Mouse (Mus musculus) liver, embryonic 13.5 days (tissue): Measurements from ENCODE around the gene Gtf3c5. TPM values are rescaled to one million over a fixed set of nuclear protein-coding genes. Genes with fewer than 3 reads are reported as not detected.

ENCODE experiments used
- ATAC-seq: fragments of 200-750 bp; cut with Nextera tagmentation; 2 replicates; pipeline ENCODE4 v1.8.0; 2017; ENCODE audit warnings: low read depth, mild to moderate bottlenecking, moderate number of reproducible peaks, moderate library complexity
- DNase-seq: peaks from one replicate; pipeline ENCODE4 v3.0.0; 2022
- H3K27ac ChIP-seq: fragments of 300-500 bp; sonication (generic); 2 replicates; pipeline ENCODE4 v1.5.1; 2015; ENCODE audit warnings: moderate library complexity, mild to moderate bottlenecking, inconsistent platforms
- H3K27me3 ChIP-seq: fragments of 300-500 bp; sonication (generic); 2 replicates; pipeline ENCODE4 v1.6.1; 2015; ENCODE audit warnings: mild to moderate bottlenecking, inconsistent platforms
- H3K36me3 ChIP-seq: fragments of 300-500 bp; sonication (generic); 2 replicates; pipeline ENCODE4 v1.6.1; 2015; ENCODE audit warnings: mild to moderate bottlenecking, inconsistent platforms
- H3K4me1 ChIP-seq: fragments of 300-500 bp; sonication (generic); replicated peaks from 2 replicates; pipeline ENCODE4 v1.6.1; 2015; ENCODE audit warnings: inconsistent platforms
- H3K4me2 ChIP-seq: fragments of 300-500 bp; sonication (generic); 2 replicates; pipeline ENCODE4 v1.6.1; 2015; ENCODE audit warnings: inconsistent platforms, mild to moderate bottlenecking, moderate library complexity
- H3K4me3 ChIP-seq: fragments of 300-500 bp; sonication (generic); replicated peaks from 2 replicates; pipeline ENCODE4 v1.5.1; 2015; ENCODE audit warnings: mild to moderate bottlenecking, inconsistent platforms
- H3K9ac ChIP-seq: fragments of 300-500 bp; sonication (generic); 2 replicates; pipeline ENCODE4 v1.6.1; 2015; ENCODE audit warnings: mild to moderate bottlenecking, inconsistent platforms
- H3K9me3 ChIP-seq: fragments of 300-500 bp; sonication (generic); replicated peaks from 2 replicates; pipeline ENCODE4 v1.6.1; 2016; ENCODE audit warnings: inconsistent platforms
- WGBS: fragments of 180-500 bp; shearing (Covaris S2); methylation state at CpG from one replicate; pipeline ENCODE4 v1.1.7; 2015; ENCODE audit not compliant: insufficient replicate concordance; 5-methylcytosine and 5-hydroxymethylcytosine counted together
- polyA plus RNA-seq: library from polyadenylated mRNA; unstranded; fragments of >200 nt; fragmentation: Nextera tagmentation; extraction: Ambion mirVana; gene quantifications from 2 replicates; pipeline ENCODE4 v1.2.1, GENCODE M21; 2015

Gtf3c5 gene
- polyA plus RNA-seq, 1 experiment from 2014 or later, result 16.9 TPM

DNA sequence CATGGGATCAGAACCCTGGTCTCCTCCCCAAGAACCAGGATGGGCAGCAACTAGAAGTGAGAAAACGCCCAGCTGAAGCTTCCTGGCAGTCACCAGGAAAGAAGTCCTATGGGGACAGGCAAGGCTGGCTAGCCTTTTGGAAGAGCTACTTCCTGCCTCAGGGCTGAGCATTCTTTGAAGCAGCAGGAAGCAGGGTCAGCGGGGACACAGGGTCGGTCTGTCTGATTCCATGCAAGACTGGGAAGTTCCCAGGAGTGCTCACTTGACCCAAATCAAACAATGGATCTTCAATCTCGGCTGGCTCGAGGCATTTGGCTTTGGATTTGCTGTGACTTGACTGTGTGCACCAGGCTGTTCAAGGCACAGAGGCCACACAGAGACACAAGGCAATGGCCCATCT, 17.0 kb downstream of the Gtf3c5 start:
- H3K36me3 ChIP-seq, result peaks cover 60% of the 10 kb centered on the region
- no peak for DNase-seq
- ATAC-seq, result no peak
- no peak overlapping the region for H3K9ac ChIP-seq
- no peaks in the 10 kb centered on the region for H3K4me1 ChIP-seq
- H3K27ac ChIP-seq, result no peak overlapping the region
- H3K9me3 ChIP-seq, result no peaks in the 10 kb centered on the region
- 65% methylated on average over 5 of the region's 5 CpGs for WGBS
- no peaks in the 10 kb centered on the region for H3K27me3 ChIP-seq
- H3K4me3 ChIP-seq, result no peak overlapping the region
- no peak overlapping the region for H3K4me2 ChIP-seq

DNA sequence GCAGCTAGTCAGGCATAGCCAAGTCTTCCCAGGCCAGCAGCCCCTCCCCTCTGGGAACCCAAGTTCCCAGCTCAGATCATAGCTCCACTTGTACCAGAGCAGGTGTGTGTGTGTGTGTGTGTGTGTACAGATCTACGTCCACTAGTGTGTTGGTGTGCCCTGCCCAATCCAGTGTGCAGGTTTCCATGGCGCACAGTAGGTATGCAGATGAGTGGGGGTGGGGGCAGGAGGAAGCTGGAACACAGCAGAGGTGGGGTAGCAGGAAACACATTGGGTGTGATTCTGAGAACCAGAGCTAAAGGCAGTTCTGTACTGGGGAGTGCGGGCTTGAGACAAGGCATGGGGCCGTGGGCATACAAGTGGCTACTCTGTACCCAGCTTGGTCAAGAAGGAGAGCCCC, 19.2 kb downstream of the Gtf3c5 start:
- 71% methylated on average over 4 of the region's 4 CpGs for WGBS
- H3K9me3 ChIP-seq, result no peaks in the 10 kb centered on the region
- H3K4me2 ChIP-seq, result no peak overlapping the region
- H3K4me3 ChIP-seq, result no peak overlapping the region
- no peak overlapping the region for H3K27ac ChIP-seq
- ATAC-seq (no peak), DNase-seq (no peak)
- H3K9ac ChIP-seq, result no peak overlapping the region
- no peaks in the 10 kb centered on the region for H3K4me1 ChIP-seq
- H3K36me3 ChIP-seq, result peaks cover 39% of the 10 kb centered on the region
- no peaks in the 10 kb centered on the region for H3K27me3 ChIP-seq

DNA sequence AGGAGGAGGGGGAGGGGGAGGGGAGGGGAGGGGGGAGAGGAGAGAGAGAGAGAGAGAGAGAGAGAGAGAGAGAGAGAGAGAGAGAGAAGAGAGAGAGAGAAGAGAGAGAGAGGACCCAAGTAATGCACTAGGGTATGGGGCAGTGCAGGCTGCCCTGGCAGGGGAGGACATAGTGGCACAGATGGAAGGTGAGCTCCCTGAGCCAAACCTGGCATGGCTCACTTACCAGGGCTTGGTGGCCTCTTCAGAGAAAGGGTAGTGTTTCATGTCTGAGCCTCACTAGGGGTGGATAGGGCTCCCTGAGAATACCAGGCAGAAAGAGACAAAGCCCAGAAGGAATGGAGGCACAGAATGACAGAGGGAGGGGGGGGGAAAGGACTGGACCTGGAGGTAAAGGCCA, 19.7 kb downstream of the Gtf3c5 start:
- no peak overlapping the region for H3K27ac ChIP-seq
- no peaks in the 10 kb centered on the region for H3K9me3 ChIP-seq
- ATAC-seq (no peak), DNase-seq (no peak)
- H3K9ac ChIP-seq, result no peak overlapping the region
- no peaks in the 10 kb centered on the region for H3K27me3 ChIP-seq
- no peaks in the 10 kb centered on the region for H3K4me1 ChIP-seq
- peaks cover 33% of the 10 kb centered on the region for H3K36me3 ChIP-seq
- H3K4me2 ChIP-seq, result no peak overlapping the region
- no peak overlapping the region for H3K4me3 ChIP-seq

DNA sequence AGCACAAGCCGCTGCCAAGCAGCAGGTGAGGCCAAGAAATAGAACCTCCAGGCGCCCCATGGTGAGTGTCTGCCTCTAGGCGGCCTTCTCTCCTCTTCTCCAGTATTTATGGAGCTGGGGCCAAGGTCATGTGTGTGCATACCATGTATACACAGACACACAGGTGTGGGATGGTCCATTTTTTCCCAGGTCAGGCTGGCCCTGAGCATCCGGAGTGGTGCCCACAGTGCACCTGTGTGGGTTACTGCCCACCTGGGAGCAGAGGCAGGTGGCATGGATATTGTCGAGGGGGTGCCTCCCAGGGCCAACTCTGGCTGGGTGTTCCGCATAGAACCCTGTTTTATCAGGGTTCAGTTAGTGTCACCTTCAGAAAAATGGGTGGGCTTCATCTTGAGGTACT, 20.2 kb downstream of the Gtf3c5 start, which contains the start of gene Cel:
Gene Cel (minus strand): TSS at position 101 of the 400 bp plus-strand sequence.
- DNase-seq (no peak), ATAC-seq (no peak)
- Histone ChIP-seq H3K4me1 (no peaks in the 10 kb centered on the region), H3K36me3 (peaks cover 28% of the 10 kb centered on the region), H3K9ac (no peak within 1 kb of the TSS), H3K4me3 (no peak within 1 kb of the TSS), H3K9me3 (no peaks in the 10 kb centered on the region), H3K4me2 (no peak within 1 kb of the TSS), H3K27ac (no peak within 1 kb of the TSS), H3K27me3 (no peaks in the 10 kb centered on the region)
- WGBS, result 60% methylated on average over 6 of the region's 6 CpGs

DNA sequence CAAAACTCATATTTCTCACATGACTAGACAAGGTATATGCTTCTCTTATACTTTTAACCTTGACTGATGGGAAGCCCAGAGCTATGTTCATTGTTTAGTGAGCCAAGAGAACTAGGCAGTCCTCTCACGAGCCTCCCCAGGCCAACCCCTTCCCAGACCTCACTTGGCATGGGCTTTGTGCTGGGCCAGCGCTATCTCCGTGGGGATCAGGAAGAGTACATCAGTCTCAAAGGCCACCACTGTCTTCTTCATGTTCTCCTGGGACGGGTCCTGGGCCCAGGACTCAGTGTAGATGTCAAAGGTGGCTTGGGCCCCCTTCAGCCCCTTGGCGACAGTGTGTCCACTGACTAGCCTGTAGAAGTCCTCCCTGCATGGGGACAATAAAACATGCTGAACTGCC, 26.1 kb downstream of the Gtf3c5 start:
- Histone ChIP-seq H3K4me3 (no peak overlapping the region), H3K9ac (no peak overlapping the region), H3K4me1 (no peaks in the 10 kb centered on the region), H3K4me2 (no peak overlapping the region), H3K9me3 (no peaks in the 10 kb centered on the region), H3K27ac (no peak overlapping the region), H3K27me3 (no peaks in the 10 kb centered on the region), H3K36me3 (no peaks in the 10 kb centered on the region)
- DNase-seq (no peak), ATAC-seq (no peak)
- 66% methylated on average over 5 of the region's 5 CpGs for WGBS

DNA sequence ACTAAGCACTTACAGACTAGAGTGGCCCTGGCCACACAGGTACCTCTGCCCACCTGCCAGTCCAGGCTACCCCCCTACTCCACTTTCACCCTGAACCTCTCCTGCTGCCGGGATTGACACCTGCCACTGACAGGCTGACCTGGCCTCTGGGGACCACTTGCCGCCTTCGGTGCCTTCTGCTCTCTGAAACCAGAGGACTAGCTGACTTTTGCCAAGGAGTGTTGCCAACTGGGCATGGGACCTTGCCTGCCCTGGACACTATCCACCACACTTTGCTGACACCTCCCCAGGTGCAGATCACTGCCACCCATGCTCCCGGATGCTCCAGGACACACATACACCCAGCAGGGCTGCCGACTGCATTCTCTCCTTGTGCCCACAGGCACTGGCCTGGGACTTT, 31.2 kb downstream of the Gtf3c5 start:
- no peaks in the 10 kb centered on the region for H3K9me3 ChIP-seq
- no peak overlapping the region for H3K4me3 ChIP-seq
- no peaks in the 10 kb centered on the region for H3K4me1 ChIP-seq
- ATAC-seq (no peak), DNase-seq (no peak)
- WGBS, result 75% methylated on average over 5 of the region's 5 CpGs
- H3K4me2 ChIP-seq, result no peak overlapping the region
- H3K27me3 ChIP-seq, result no peaks in the 10 kb centered on the region
- no peak overlapping the region for H3K27ac ChIP-seq
- no peaks in the 10 kb centered on the region for H3K36me3 ChIP-seq
- H3K9ac ChIP-seq, result no peak overlapping the region

DNA sequence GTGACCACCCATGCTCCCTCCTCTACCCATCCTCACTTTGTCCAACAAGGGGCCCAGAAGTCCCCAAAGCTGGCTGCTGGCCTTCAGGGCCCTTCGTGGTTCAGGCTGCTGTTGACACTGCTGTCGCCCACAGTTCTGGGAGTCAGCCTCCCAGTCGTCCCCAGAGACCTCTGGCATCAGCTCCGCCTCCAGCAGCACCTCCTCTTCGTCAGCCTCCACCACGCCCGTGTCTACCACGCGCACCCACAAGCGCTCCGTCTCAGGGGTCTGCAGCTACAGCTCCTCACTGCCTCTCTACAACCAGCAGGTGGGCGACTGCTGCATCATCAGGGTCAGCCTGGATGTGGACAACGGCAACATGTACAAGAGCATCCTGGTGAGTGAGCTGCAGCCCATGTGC, 34.4 kb downstream of the Gtf3c5 start:
- H3K36me3 ChIP-seq, result no peaks in the 10 kb centered on the region; the same call in 1 of the 2 replicates

DNA sequence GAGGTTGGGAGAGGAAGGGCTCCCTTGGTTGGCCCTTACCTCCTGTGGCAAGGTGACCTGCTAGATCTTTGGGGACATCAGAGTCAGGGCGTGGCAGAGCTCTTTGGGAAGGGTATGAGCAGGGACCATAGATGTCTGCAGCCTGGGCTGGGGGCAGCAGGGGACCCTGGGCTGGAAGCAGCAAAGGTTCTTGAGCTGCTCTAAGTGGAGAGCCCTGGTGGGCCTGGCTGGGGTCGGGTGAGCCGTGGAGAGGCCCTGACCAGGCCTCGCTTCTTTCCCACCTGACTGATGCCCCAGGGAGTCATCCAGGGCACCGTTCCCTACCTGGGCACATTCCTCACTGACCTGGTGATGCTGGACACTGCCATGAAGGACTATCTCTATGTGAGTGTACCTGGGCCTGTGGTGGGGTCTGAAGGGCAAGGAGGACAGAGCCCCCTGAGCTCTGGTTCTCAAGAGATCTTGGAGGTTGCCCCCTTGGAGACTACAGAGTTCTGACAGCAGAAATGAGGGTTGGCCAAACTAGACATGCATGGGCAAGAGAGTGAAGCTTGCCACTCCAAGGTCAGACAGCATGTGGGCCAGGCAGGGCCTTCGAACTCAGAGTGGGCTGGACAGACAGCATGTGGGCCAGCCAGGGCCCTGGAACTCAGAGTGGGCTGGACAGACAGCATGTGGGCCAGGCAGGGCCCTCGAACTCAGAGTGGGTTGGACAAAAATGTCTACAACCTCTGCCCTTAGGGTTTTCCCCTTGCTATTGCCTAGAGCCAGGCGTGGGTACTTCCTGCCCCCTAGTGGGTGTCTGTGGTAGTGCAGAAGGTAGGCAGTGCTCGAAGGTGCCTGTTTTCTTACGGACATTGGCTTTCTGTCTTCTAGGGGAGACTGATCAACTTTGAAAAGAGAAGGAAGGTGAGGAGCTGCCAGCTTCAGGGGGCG, 36.0 kb downstream of the Gtf3c5 start:
- no peaks in the 10 kb centered on the region for H3K4me1 ChIP-seq
- H3K4me2 ChIP-seq, result no peak overlapping the region
- ATAC-seq (peak; percentile 21; the same call in 1 of the 2 replicates), DNase-seq (peak; percentile 69)
- H3K27ac ChIP-seq, result no peak overlapping the region
- no peaks in the 10 kb centered on the region for H3K27me3 ChIP-seq
- no peaks in the 10 kb centered on the region for H3K9me3 ChIP-seq
- WGBS, result 41% methylated on average over 11 of the region's 11 CpGs
- no peak overlapping the region for H3K4me3 ChIP-seq
- H3K36me3 ChIP-seq, result no peaks in the 10 kb centered on the region; the same call in 1 of the 2 replicates
- H3K9ac ChIP-seq, result no peak overlapping the region

More for the DNA sequence above, 34.4 kb downstream of the Gtf3c5 start:
- Histone ChIP-seq H3K4me3 (no peak overlapping the region), H3K9ac (no peak overlapping the region), H3K27ac (no peak overlapping the region), H3K4me2 (no peak overlapping the region), H3K4me1 (no peaks in the 10 kb centered on the region), H3K27me3 (no peaks in the 10 kb centered on the region), H3K9me3 (no peaks in the 10 kb centered on the region)
- DNase-seq, result no peak
- 75% methylated on average over 13 of the region's 13 CpGs for WGBS
- no peak for ATAC-seq

DNA sequence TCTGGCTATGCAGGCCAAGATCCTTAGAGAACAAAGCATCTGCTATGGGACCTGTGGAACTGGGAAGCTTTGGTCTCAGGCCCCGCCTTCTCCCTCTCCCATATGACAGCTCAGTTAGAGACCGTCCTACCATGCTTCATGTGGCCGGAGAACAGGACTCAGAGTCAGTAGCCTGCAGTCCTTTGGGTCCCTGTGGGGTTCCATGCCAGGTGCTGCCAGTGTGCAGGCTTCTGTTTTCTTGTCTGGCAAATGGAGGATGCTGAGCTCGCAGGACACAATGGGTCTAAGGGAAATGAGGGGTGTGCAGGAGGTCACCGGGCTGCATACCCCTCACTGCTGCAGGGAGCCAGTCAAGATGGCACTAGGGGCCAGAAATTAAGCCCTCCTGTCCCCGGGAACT, 37.0 kb downstream of the Gtf3c5 start:
- WGBS, result 60% methylated on average over 6 of the region's 6 CpGs
- DNase-seq, result no peak

DNA sequence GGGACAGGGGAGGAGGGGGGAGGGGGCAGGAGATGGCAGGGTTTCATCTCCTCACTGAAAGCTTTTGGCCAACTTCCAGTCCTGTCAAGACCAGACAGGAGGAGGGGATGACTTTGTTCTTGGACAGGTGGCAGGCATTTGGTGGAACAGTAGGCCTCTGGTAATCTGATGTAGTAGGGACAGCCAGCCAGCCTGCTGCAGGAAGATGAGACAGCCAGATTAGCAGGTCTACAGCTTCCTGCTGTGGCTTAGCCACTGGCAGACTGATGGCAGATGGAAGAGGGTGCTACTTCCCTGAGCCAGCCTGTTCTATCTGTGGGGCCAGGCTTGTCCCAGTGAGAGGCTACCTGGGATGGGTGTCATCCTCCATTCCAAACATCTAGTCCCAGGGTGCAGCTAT, 37.6 kb downstream of the Gtf3c5 start:
- Histone ChIP-seq H3K36me3 (no peaks in the 10 kb centered on the region; the same call in 1 of the 2 replicates), H3K9ac (no peak overlapping the region), H3K27ac (no peak overlapping the region), H3K4me3 (no peak overlapping the region), H3K9me3 (no peaks in the 10 kb centered on the region), H3K4me2 (no peak overlapping the region), H3K4me1 (no peaks in the 10 kb centered on the region), H3K27me3 (no peaks in the 10 kb centered on the region)
- DNase-seq, result no peak
- ATAC-seq, result no peak

More for the DNA sequence above, 37.0 kb downstream of the Gtf3c5 start:
- Histone ChIP-seq H3K9me3 (no peaks in the 10 kb centered on the region), H3K4me2 (no peak overlapping the region), H3K27me3 (no peaks in the 10 kb centered on the region), H3K36me3 (no peaks in the 10 kb centered on the region; the same call in 1 of the 2 replicates), H3K4me1 (no peaks in the 10 kb centered on the region), H3K4me3 (no peak overlapping the region), H3K9ac (no peak overlapping the region), H3K27ac (no peak overlapping the region)
- ATAC-seq, result no peak

DNA sequence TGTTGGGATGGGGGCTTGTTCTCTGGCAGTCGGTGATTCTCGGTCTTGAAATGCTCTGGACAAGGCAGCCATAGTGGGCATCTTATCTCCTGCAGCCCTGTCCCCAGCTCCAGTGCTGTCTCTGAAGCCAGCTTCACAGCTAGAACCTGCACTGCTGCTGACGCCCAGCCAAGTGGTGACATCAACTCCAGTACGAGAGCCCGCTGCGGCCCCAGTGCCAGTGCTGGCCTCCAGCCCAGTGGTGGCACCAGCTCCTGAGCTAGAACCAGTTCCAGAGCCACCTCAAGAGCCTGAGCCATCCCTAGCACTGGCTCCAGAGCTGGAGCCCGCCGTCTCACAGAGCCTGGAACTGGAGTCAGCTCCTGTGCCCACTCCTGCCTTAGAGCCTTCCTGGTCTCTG, 39.7 kb downstream of the Gtf3c5 start:
- ATAC-seq, result no peak

More for the DNA sequence above, 39.7 kb downstream of the Gtf3c5 start:
- DNase-seq, result no peak
- Histone ChIP-seq H3K36me3 (no peaks in the 10 kb centered on the region; the same call in 1 of the 2 replicates), H3K4me2 (no peak overlapping the region), H3K4me1 (peaks cover 16% of the 10 kb centered on the region), H3K9ac (no peak overlapping the region), H3K9me3 (no peaks in the 10 kb centered on the region), H3K4me3 (no peak overlapping the region), H3K27ac (no peak overlapping the region), H3K27me3 (no peaks in the 10 kb centered on the region)
- WGBS, result 78% methylated on average over 8 of the region's 8 CpGs
